Mouse (Mus musculus) frontal cortex, adult 2 months (tissue): ENCODE results near the gene Ccdc9. TPM values are rescaled to one million over a fixed set of nuclear protein-coding genes. Genes with fewer than 3 reads are reported as not detected.
"Not testable (repeated sequence)": the region's sequence is repeated elsewhere in the genome, so short reads cannot be mapped to it uniquely, and the experiment has no call there.

Experiments
- DNase-seq, 2 experiments: peaks; one replicate each; pipeline ENCODE4 v3.0.0; 2022; ENCODE audit warnings: low spot score in 1 of 2; ENCODE audit errors: extremely low spot score in 1 of 2
- polyA plus RNA-seq: library from polyadenylated mRNA; depleted of rRNA; stranded (reverse); fragments of >200 nt; gene quantifications from 2 replicates; pipeline ENCODE4 v1.2.3, GENCODE M21; 2012

Gene Ccdc9
- polyA plus RNA-seq, 1 experiment, result 91.4 TPM

- DNase-seq, result no peak
Observed at GRCm38 (mm10) chr7:16308555-16309317, 22.1 kb upstream of the Ccdc9 start.

- not testable (repeated sequence) for DNase-seq
Observed at GRCm38 (mm10) chr7:16308093-16308492, 21.5 kb upstream of the Ccdc9 start, which contains the start of gene Bbc3. Gene Bbc3, plus strand, starts transcription at chr7:16308393.

- not testable (repeated sequence) for DNase-seq
Observed at GRCm38 (mm10) chr7:16307141-16307540, 20.5 kb upstream of the Ccdc9 start.

- peak; percentile 90 to 97 for DNase-seq
Observed at GRCm38 (mm10) chr7:16299419-16300035, 12.9 kb upstream of the Ccdc9 start.

- no peak for DNase-seq
Observed at GRCm38 (mm10) chr7:16298927-16299326, 12.3 kb upstream of the Ccdc9 start.

- DNase-seq, result no peak
Observed at GRCm38 (mm10) chr7:16297616-16298015, 11.0 kb upstream of the Ccdc9 start.

GRCm38 (mm10) chr7:16296766-16297390 is 10.3 kb upstream of the Ccdc9 start:
- DNase-seq, result peak in 1 of 2 experiments; percentile 85

- no peak for DNase-seq
Observed at GRCm38 (mm10) chr7:16296146-16296545, 9.6 kb upstream of the Ccdc9 start.

- peak; percentile 74 to 86 for DNase-seq
Observed at GRCm38 (mm10) chr7:16295321-16295900, 8.8 kb upstream of the Ccdc9 start.

- peak; percentile 79 to 97 for DNase-seq
Observed at GRCm38 (mm10) chr7:16294837-16295236, 8.2 kb upstream of the Ccdc9 start.

GRCm38 (mm10) chr7:16294346-16294745 is 7.8 kb upstream of the Ccdc9 start:
- no peak for DNase-seq

GRCm38 (mm10) chr7:16287791-16288190 is 1.2 kb upstream of the Ccdc9 start:
- DNase-seq, result no peak

- no peak for DNase-seq
Observed at GRCm38 (mm10) chr7:16287016-16287415, 421 bp upstream of the Ccdc9 start.

- DNase-seq, result peak in 1 of 2 experiments; percentile 36
Observed at GRCm38 (mm10) chr7:16285450-16286025, 1.1 kb downstream of the Ccdc9 start.

GRCm38 (mm10) chr7:16284904-16285303 is 1.7 kb downstream of the Ccdc9 start:
- no peak for DNase-seq

- no peak for DNase-seq
Observed at GRCm38 (mm10) chr7:16284001-16284400, 2.6 kb downstream of the Ccdc9 start.

- DNase-seq, result no peak
Observed at GRCm38 (mm10) chr7:16282334-16282733, 4.3 kb downstream of the Ccdc9 start.

- no peak for DNase-seq
Observed at GRCm38 (mm10) chr7:16280721-16281120, 5.9 kb downstream of the Ccdc9 start.

GRCm38 (mm10) chr7:16274922-16275890 is 11.4 kb downstream of the Ccdc9 start:
- no peak for DNase-seq

GRCm38 (mm10) chr7:16273766-16274140 is 12.8 kb downstream of the Ccdc9 start:
- peak in 1 of 2 experiments; percentile 53 for DNase-seq
